Mouse (Mus musculus): ENCODE measurements around the gene Rab1a. TPM values are rescaled to one million over a fixed set of nuclear protein-coding genes. Genes with fewer than 3 reads are reported as not detected.

Gene Rab1a
- polyA plus RNA-seq, 1 experiment from 2014 or later, result 239 TPM

- no peak overlapping the region for H3K9ac ChIP-seq
- H3K4me3 ChIP-seq, result no peak overlapping the region
- H3K36me3 ChIP-seq, result no peaks in the 10 kb centered on the region
- H3K27me3 ChIP-seq, result no peaks in the 10 kb centered on the region
- H3K4me2 ChIP-seq (replicated peaks), result no peak overlapping the region; the same call in 1 of the 2 replicates
- peaks cover 17% of the 10 kb centered on the region for H3K4me1 ChIP-seq
- ATAC-seq (ENCODE audit: insufficient number of reproducible peaks, insufficient read depth, low FRiP score, low TSS enrichment), result no peak
- no peak overlapping the region for H3K27ac ChIP-seq
- H3K9me3 ChIP-seq, result no peaks in the 10 kb centered on the region
- 87% methylated on average over 6 of the region's 6 CpGs for WGBS
Observed at GRCm38 (mm10) chr11:20250476-20251178, 49.4 kb downstream of the Rab1a start.

- Histone ChIP-seq H3K27me3 (no peaks in the 10 kb centered on the region), H3K27ac (no peak overlapping the region), H3K36me3 (no peaks in the 10 kb centered on the region), H3K4me1 (peaks cover 4% of the 10 kb centered on the region), H3K4me2 (replicated peaks) (no peak overlapping the region), H3K9ac (no peak overlapping the region), H3K4me3 (no peak overlapping the region), H3K9me3 (no peaks in the 10 kb centered on the region)
- WGBS, result 82% methylated on average over 2 of the region's 2 CpGs
- no peak for ATAC-seq (ENCODE audit: insufficient number of reproducible peaks, insufficient read depth, low FRiP score, low TSS enrichment)
Observed at GRCm38 (mm10) chr11:20253088-20253487, 51.9 kb downstream of the Rab1a start.

GRCm38 (mm10) chr11:20254791-20255190, 53.6 kb downstream of the Rab1a start:
- H3K9ac ChIP-seq, result no peak overlapping the region
- no peaks in the 10 kb centered on the region for H3K4me1 ChIP-seq
- 81% methylated on average over 4 of the region's 4 CpGs for WGBS

GRCm38 (mm10) chr11:20262628-20263380, 61.6 kb downstream of the Rab1a start:
- Histone ChIP-seq H3K9ac (no peak overlapping the region), H3K36me3 (no peaks in the 10 kb centered on the region), H3K4me1 (no peaks in the 10 kb centered on the region), H3K4me3 (no peak overlapping the region), H3K27me3 (no peaks in the 10 kb centered on the region), H3K4me2 (replicated peaks) (no peak overlapping the region), H3K9me3 (no peaks in the 10 kb centered on the region), H3K27ac (no peak overlapping the region)
- WGBS, result 55% methylated on average over 8 of the region's 8 CpGs
- no peak for ATAC-seq (ENCODE audit: insufficient number of reproducible peaks, insufficient read depth, low FRiP score, low TSS enrichment)

More at GRCm38 (mm10) chr11:20254791-20255190, 53.6 kb downstream of the Rab1a start:
- Histone ChIP-seq H3K27me3 (no peaks in the 10 kb centered on the region), H3K9me3 (no peaks in the 10 kb centered on the region), H3K4me2 (replicated peaks) (no peak overlapping the region), H3K27ac (no peak overlapping the region), H3K4me3 (no peak overlapping the region), H3K36me3 (no peaks in the 10 kb centered on the region)
- ATAC-seq (ENCODE audit: insufficient number of reproducible peaks, insufficient read depth, low FRiP score, low TSS enrichment), result no peak

- Histone ChIP-seq H3K27ac (no peak overlapping the region), H3K27me3 (no peaks in the 10 kb centered on the region), H3K9me3 (no peaks in the 10 kb centered on the region), H3K4me1 (no peaks in the 10 kb centered on the region), H3K9ac (no peak overlapping the region), H3K36me3 (no peaks in the 10 kb centered on the region), H3K4me2 (replicated peaks) (no peak overlapping the region), H3K4me3 (no peak overlapping the region)
- WGBS, result 83% methylated on average over 6 of the region's 6 CpGs
- ATAC-seq (ENCODE audit: insufficient number of reproducible peaks, insufficient read depth, low FRiP score, low TSS enrichment), result no peak
Observed at GRCm38 (mm10) chr11:20269885-20270284, 68.7 kb downstream of the Rab1a start.

- Histone ChIP-seq H3K9ac (no peak overlapping the region), H3K4me2 (replicated peaks) (no peak overlapping the region), H3K9me3 (no peaks in the 10 kb centered on the region), H3K27ac (no peak overlapping the region), H3K4me1 (no peaks in the 10 kb centered on the region), H3K36me3 (no peaks in the 10 kb centered on the region), H3K4me3 (no peak overlapping the region), H3K27me3 (no peaks in the 10 kb centered on the region)
- no peak for ATAC-seq (ENCODE audit: insufficient number of reproducible peaks, insufficient read depth, low FRiP score, low TSS enrichment)
- WGBS, result 70% methylated on average over 2 of the region's 2 CpGs
Observed at GRCm38 (mm10) chr11:20275974-20276373, 74.7 kb downstream of the Rab1a start.

Other genes with a start within 250 kb of the Rab1a start
- 111 and 117 TPM in 2 replicates for gene Actr2, start 88.5 kb upstream of the Rab1a start, polyA plus RNA-seq (2016; fragmentation: Nextera tagmentation; extraction: Ambion mirVana)
- gene Cep68, start 48.0 kb downstream of the Rab1a start, polyA plus RNA-seq (2016; fragmentation: Nextera tagmentation; extraction: Ambion mirVana), result 40.2 and 41.3 TPM in 2 replicates
- gene Slc1a4, start 131.3 kb downstream of the Rab1a start, polyA plus RNA-seq (2016; fragmentation: Nextera tagmentation; extraction: Ambion mirVana), result 17.8 and 18.0 TPM in 2 replicates